Mouse (Mus musculus) CD8-positive naive resting alpha-beta T cell, adult 2 months (primary cell): ENCODE results near the gene Pcyox1.
"Not testable (repeated sequence)": the region's sequence is repeated elsewhere in the genome, so short reads cannot be mapped to it uniquely, and the experiment has no call there.

Experiments
- DNase-seq, 2 experiments: peaks; one replicate each; pipeline ENCODE4 v3.0.0; 2022; ENCODE audit warnings: low read depth in 2 of 2, low spot score in 2 of 2

Gene Pcyox1

DNA sequence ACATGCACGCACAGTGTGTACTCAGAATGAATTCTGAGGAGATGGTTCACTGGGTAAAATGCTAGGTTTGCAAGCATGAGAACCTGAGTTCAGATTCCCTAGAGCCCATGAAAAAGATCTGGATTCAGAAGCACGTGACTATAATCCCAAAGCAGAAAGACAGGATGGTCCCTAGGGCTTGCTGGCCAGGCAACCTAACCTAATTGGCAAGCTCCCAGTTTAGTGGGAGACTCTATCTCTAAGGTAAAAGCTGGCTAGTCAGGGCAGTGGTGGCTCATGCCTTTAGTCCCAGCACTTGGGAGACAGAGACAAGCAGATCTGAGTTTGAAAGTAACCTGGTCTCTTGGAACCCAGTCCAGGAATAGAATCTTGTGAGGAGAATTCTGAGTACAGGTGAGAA lies 2.0 kb upstream of the Pcyox1 start:
- no peak for DNase-seq

- no peak for DNase-seq
Observed at GRCm38 (mm10) chr6:86397257-86397980, 465 bp upstream of the Pcyox1 start.

DNA sequence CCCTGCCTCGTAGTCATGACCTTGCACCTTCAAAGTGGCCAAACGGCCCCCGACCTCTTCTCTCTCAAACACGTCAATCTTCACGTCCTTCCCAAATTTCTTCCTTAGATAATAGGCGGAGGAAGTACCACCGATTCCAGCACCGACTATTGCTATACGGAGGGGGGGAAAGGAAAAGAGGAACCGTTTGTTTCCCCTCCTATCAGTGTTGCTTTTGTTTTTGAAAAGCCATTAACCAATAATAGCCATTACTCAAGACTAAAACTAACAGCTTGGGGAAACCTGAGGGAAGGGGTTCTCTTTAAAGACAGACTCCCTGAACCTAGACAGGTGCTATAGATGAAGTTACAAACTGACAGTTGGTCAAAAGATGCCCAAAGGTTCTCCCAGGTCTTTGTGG lies 985 bp downstream of the Pcyox1 start:
- DNase-seq = no peak

- no peak for DNase-seq
Observed at GRCm38 (mm10) chr6:86395021-86395420, 1.9 kb downstream of the Pcyox1 start.

DNA sequence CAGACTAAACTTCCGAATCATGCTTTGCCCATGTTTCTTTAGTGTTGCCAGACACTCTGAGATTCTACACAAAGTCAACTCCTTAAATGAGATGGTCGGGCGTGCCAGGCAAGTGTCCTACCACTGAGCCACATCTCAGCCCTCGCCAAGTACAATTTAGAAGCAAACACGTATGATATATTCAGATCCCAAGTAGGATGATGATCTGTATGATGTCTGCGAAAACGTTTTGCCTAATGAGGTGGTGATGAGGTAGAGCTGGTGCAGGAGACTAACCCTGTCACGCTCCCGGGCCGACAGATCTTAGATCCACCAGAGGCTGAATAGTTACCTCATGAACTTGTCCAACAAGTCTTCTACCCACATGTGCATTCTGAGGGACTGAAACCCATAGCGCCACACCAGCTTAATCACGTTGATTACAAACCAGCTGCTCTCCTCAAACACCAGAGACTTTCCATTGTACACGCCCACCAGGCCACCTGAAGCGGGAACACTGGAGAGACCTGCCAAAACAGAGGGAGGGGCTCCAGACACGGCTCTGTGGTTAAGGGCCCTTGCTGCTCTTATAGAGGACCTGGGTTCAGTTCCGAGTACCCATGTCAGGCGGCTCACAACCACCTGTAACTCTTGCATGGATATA lies 2.8 kb downstream of the Pcyox1 start:
- DNase-seq = no peak

- DNase-seq = no peak
Observed at GRCm38 (mm10) chr6:86393187-86393586, 3.8 kb downstream of the Pcyox1 start.

GRCm38 (mm10) chr6:86391326-86391725 lies 5.6 kb downstream of the Pcyox1 start:
- DNase-seq = no peak

DNA sequence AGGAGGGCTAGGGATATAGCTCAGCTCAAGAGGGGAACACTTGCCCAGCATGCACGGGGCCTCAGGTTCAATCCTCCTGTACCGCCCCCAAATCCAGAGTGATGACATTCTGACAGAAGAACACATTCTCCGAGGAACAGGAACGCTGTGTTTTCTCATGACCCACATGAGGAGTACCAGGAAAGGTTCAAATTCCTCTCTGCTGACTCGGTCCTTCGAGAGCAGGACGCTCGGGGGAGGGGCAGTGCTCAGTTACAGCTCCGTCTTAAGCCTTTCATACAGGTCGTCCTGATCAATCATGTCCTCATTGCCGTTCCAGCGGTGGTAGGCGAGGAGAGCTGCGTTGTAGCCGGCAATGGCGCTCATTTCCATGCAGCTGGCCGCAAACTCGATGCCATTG lies 8.5 kb downstream of the Pcyox1 start:
- no peak for DNase-seq

DNA sequence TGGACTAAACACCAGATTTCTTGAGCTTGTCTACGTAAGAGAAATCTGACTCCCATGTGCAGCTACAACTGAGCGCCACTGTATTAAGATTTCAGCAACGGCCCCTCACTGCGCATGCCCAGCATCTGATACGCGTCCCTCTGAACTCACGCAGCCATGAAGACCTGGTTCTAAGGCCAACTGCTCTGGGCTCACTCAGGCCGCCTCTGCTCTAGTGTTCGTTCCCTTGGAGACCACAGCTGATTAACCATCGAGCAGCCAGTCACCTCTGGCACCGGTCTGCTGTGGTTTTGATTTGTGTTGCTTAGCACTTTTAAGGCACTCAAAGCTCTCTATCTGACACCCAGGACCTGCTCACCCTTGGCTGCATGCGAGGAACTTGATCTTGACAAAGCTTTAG lies 9.6 kb downstream of the Pcyox1 start:
- no peak for DNase-seq

DNA sequence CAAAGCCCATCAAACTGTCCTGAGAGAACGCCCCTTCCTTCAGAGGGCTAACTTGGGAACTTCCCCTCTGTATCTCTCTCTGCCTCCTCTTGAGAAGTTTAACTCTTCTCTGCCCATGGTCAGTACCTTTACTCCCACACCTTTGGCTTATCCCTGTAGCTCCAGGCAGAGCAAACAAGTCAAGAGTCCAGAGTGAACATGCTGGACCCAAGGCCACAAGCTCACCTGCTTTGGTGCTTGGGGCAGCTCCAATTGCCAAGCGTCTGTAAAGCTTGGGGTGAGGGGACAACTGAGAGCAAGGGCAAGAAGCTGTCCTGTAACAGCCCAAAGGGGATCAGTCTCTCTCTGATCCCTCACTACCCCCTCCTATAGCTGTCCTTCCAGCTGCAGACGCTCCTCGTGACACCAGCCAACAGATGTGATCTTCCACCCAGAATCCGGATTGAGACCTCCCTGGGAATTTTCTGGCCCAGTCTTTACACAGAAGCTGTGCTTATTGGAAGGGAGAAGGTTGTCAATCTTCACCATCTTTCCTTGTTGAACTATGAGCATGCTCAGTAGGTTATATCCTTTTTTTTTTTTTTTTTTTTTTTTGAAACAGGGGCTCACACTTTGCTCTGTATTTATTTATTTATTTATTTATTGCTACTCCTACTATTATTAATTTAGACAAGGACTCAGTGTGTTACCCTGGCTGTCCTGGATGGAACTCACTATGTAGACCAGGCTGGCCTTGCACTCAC lies 11.4 kb downstream of the Pcyox1 start:
- no peak for DNase-seq

DNA sequence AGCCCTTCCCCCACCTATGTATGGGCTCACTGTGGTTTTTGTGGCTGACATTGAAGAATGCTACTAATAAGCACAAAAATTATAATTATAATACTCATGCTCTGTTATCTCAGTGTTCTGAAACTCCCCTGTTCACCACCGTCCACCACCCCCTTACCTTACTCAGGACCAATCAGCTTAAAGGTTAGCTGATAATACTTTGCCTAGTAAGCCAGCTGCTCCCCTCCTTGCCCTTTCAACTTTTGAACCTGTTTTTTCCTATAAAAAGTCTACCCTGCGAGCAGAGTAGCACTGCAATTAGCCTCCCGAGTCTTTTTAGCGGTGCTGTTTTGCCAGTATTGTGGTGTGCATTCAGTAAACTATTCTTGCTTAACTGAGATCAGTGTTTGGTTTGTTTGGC lies 12.3 kb downstream of the Pcyox1 start:
- no peak for DNase-seq

DNA sequence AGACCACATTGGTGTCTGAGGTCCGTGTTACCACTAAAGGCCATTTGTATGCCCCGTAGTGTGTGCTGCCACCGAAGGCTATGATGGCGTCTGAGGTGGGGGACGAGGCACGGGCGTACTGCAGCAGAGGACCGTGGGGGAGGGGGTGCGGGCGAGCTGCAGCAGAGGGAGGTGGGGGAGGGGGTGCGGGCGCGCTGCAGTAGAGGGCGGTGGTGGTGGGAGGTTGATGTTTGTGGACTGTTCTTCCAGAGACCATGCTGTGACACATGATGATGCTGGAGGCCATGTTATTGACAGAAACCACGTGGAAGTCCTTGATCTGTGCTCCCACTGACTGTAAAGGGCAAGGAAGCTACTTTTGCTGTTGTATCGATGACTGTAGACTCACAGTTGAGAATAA lies 13.6 kb downstream of the Pcyox1 start:
- no peak for DNase-seq

DNA sequence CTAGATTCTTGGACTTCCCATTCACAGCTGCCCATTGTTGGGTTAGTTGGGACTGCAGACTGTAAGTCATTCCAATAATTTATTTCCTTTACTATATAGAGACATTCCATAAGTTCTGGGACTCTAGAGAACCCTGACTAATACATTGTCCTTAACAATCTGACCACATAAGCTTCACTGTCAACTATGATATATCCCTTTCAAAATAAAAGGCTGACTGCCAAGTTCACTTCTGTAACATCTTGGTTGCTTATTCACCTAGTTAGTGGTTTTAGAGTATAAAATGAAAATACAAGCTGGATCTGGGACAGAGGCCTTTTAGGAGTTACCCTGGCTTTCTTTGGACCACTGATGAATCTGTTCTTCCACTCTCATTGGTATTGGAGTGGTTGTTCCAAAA lies 14.4 kb downstream of the Pcyox1 start:
- DNase-seq = no peak

DNA sequence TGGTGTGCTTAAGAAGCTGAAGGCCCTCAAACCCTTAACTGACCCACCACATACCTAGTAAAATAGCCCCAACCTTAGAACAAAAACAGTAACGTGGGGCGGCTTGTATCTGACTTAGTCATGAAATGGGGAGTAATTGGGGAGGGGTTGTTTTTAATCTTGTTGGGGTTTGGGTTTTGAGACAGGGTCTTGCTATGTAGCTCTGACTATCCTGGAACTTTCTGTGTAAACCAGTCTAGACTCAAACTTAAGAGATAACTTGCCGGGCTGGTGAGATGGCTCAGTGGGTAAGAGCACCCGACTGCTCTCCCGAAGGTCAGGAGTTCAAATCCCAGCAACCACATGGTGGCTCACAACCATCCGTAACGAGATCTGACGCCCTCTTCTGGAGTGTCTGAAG lies 16.8 kb downstream of the Pcyox1 start:
- DNase-seq = not testable (repeated sequence)

GRCm38 (mm10) chr6:86378341-86378740 lies 18.6 kb downstream of the Pcyox1 start:
- DNase-seq = no peak

DNA sequence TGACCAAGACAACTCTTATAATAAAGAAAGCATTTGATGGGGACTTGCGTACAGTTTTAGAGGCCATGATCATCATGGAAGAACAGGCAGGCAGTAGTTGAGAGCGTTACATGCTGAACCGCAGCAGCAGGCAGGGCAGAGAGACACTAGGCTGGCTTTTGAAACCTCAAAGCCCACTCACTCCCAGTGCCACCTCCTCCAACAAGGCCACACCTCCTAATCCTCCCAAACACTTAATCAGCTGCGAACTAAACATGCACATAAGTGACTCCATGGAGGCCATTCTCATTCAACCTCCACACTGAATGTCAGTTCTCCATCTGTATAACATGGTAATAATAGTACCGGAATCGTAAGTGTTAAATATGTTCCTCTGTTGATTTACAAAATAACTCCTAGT lies 23.4 kb downstream of the Pcyox1 start:
- DNase-seq = no peak

DNA sequence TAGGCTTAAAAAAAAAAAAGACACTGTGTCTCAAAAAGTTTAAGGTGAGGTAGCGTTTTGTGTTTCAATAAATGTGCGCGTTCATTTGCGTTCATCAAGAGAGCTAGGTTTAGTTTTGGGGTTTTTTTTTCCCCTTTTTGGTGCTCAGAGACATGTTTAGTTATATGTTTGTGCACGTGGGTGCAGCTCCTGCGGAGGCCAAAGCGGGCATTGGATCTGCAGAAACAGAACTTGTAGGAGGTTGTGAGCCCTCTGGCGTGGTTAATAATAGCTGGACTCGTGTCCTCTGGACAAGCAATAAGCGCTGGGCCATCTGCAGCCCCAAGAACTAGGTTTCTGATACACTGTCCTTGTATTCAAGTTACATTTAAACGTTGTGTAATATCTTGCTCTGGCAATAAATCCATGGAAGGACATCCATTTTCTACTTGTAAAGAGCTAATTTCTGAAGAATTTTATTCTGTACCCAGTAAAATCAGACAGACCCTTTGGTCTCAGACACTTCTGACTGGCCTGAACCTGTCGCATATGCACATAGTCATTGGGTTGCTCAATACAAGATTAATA lies 24.9 kb downstream of the Pcyox1 start:
- DNase-seq = no peak

- DNase-seq = peak; percentile 88 to 91
Observed at GRCm38 (mm10) chr6:86371340-86371911, 25.5 kb downstream of the Pcyox1 start.

GRCm38 (mm10) chr6:86370764-86371339 lies 26.1 kb downstream of the Pcyox1 start, which contains the start of gene Snrpg:
TSS of gene Snrpg (plus strand) at chr6:86371304.
- DNase-seq = no peak

GRCm38 (mm10) chr6:86370093-86370713 lies 26.8 kb downstream of the Pcyox1 start:
- peak in 1 of 2 experiments; percentile 16 for DNase-seq

GRCm38 (mm10) chr6:86368479-86368878 lies 28.5 kb downstream of the Pcyox1 start:
- no peak for DNase-seq
